In the genomic region with DNA sequence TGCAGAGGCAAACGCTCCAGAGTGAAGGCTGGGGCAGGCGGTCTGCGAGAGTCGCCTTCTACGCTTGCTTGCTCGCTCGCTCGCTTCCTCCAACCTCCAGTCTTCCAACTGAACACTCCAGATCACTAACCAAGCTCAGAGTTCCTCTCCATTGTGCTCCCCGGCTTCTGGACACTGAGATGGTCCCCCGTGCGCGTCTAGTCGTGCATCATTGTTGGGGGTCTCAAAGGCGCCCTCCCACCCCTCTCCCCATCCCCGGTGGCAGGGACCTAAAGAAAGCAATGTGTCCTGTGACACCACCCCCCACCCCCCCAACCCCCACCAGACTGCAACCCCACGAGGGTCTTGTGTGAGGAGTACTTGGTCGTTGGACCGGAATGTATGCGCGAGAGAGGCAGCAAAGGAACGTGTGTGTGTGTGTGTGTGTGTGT, we compare ENCODE assay signal across 7 mouse cellular contexts. TPM values are rescaled to one million over a fixed set of nuclear protein-coding genes. Genes with fewer than 3 reads are reported as not detected.
DNase-seq lines count a peak whose midpoint lies in the region; ATAC-seq lines count a peak whose summit lies in the region.

No protein-coding gene starts in this region.

- ATAC-seq in embryonic facial prominence, embryonic 11.5 days (replicated peaks; ENCODE audit: insufficient number of reproducible peaks, low FRiP score, low TSS enrichment, low read depth) = peak; percentile 58; the same call in 1 of the 2 replicates
- peak; percentile 50 for ATAC-seq in lung, embryonic 16.5 days (ENCODE audit: low read depth)

- H3K9ac ChIP-seq in embryonic facial prominence, embryonic 11.5 days (replicated peaks; ENCODE audit: low read length) = peak overlapping the region; percentile 71
- peak overlapping the region; percentile 79 for H3K9ac ChIP-seq in lung, embryonic 16.5 days (ENCODE audit: low read length)

- 2% methylated on average over 21 of the region's 21 CpGs for WGBS in embryonic facial prominence, embryonic 11.5 days
- under 1% methylated on average over 21 of the region's 21 CpGs for WGBS in hindbrain, embryonic 10.5 days
- WGBS in lung, embryonic 16.5 days = 4% methylated on average over 21 of the region's 21 CpGs

- no peaks in the 10 kb centered on the region for H3K9me3 ChIP-seq in embryonic facial prominence, embryonic 11.5 days (replicated peaks; ENCODE audit: control insufficient read depth, low read length)
- H3K9me3 ChIP-seq in hindbrain, embryonic 10.5 days = no peaks in the 10 kb centered on the region
- no peaks in the 10 kb centered on the region for H3K9me3 ChIP-seq in lung, embryonic 16.5 days (ENCODE audit: control insufficient read depth, low read length)

- no peaks in the 10 kb centered on the region for H3K4me1 ChIP-seq in embryonic facial prominence, embryonic 11.5 days (ENCODE audit: control insufficient read depth, insufficient read depth, low read length)
- peaks cover 37% of the 10 kb centered on the region for H3K4me1 ChIP-seq in hindbrain, embryonic 10.5 days (replicated peaks)
- 0 out of 2 replicates have a peak, but pooled peaks cover 3% of the 10 kb centered on the region for H3K4me1 ChIP-seq in lung, embryonic 16.5 days (replicated peaks; ENCODE audit: control insufficient read depth, insufficient read depth, low read length)

- peaks cover 2% of the 10 kb centered on the region; the same call in 1 of the 2 replicates for H3K27me3 ChIP-seq in embryonic facial prominence, embryonic 11.5 days (ENCODE audit: control insufficient read depth, insufficient read depth, low read length)
- peaks cover 12% of the 10 kb centered on the region for H3K27me3 ChIP-seq in hindbrain, embryonic 10.5 days (ENCODE audit: insufficient read depth, poor library complexity, severe bottlenecking)
- H3K27me3 ChIP-seq in lung, embryonic 16.5 days (ENCODE audit: control insufficient read depth, insufficient read depth, low read depth, low read length) = peaks cover 6% of the 10 kb centered on the region; the same call in 1 of the 2 replicates

- H3K4me3 ChIP-seq in embryonic facial prominence, embryonic 11.5 days (ENCODE audit: low read depth, low read length) = peak overlapping the region; percentile 55
- peak overlapping the region; percentile 84 for H3K4me3 ChIP-seq in hindbrain, embryonic 10.5 days
- H3K4me3 ChIP-seq in lung, embryonic 16.5 days (ENCODE audit: low read length) = peak overlapping the region; percentile 82

- peak; percentile 58 for DNase-seq in retina, embryonic 14.5 days (ENCODE audit: low spot score)
- no peak for DNase-seq in retina, postnatal 1 day
- peak; percentile 55 for DNase-seq in embryonic facial prominence, embryonic 11.5 days (ENCODE audit: low spot score)
- no peak for DNase-seq in hindbrain, embryonic 10.5 days (ENCODE audit: low spot score)
- DNase-seq in urinary bladder, postnatal 25 days (ENCODE audit: low spot score) = no peak
- DNase-seq in spleen, postnatal 10 days (ENCODE audit: low spot score in 2 of 2) = no peak

- peak overlapping the region; percentile 81 for H3K4me2 ChIP-seq in embryonic facial prominence, embryonic 11.5 days (ENCODE audit: low read depth, low read length)
- H3K4me2 ChIP-seq in lung, embryonic 16.5 days (ENCODE audit: low read depth, low read length) = peak overlapping the region; percentile 95

- no peaks in the 10 kb centered on the region for H3K36me3 ChIP-seq in embryonic facial prominence, embryonic 11.5 days (replicated peaks; ENCODE audit: control insufficient read depth, insufficient read depth, low read depth, low read length)
- no peaks in the 10 kb centered on the region for H3K36me3 ChIP-seq in hindbrain, embryonic 10.5 days
- H3K36me3 ChIP-seq in lung, embryonic 16.5 days (ENCODE audit: control insufficient read depth, insufficient read depth, low read length) = no peaks in the 10 kb centered on the region

- no peak overlapping the region for H3K27ac ChIP-seq in embryonic facial prominence, embryonic 11.5 days (replicated peaks; ENCODE audit: low read depth, low read length)
- H3K27ac ChIP-seq in hindbrain, embryonic 10.5 days = peak overlapping the region; percentile 92
- H3K27ac ChIP-seq in lung, embryonic 16.5 days (ENCODE audit: low read length) = peak overlapping the region; percentile 79

RNA-seq across cellular contexts. Expression of a gene that starts 0.4 kb away (rescaled TPM):
- polyA plus RNA-seq in embryonic facial prominence, embryonic 11.5 days (2014; fragmentation: Nextera tagmentation; extraction: Ambion mirVana) = 8.8 and 9.2 TPM in 2 replicates
- polyA plus RNA-seq in hindbrain, embryonic 10.5 days (2016; fragmentation: Nextera tagmentation; extraction: Ambion mirVana) = 20.0 and 24.7 TPM in 2 replicates
- polyA plus RNA-seq in lung, embryonic 16.5 days (2015; fragmentation: Nextera tagmentation; extraction: Ambion mirVana) = 68.0 and 78.5 TPM in 2 replicates

Comparison
In these comparisons a context has a peak if more than half of its experiments do, and no peak if none do; other contexts are left out.
1. DNase-seq: peak in retina, embryonic 14.5 days (single experiment) and embryonic facial prominence, embryonic 11.5 days (single experiment); none in retina, postnatal 1 day (single experiment), hindbrain, embryonic 10.5 days (single experiment), urinary bladder, postnatal 25 days (single experiment) and spleen, postnatal 10 days (0 of 2).
2. Peak in every context shown above with its lines, with median percentiles within 50 percentile points of each other: H3K4me3 ChIP-seq.